ENCODE assay signal across 13 mouse cellular contexts in the genomic region with DNA sequence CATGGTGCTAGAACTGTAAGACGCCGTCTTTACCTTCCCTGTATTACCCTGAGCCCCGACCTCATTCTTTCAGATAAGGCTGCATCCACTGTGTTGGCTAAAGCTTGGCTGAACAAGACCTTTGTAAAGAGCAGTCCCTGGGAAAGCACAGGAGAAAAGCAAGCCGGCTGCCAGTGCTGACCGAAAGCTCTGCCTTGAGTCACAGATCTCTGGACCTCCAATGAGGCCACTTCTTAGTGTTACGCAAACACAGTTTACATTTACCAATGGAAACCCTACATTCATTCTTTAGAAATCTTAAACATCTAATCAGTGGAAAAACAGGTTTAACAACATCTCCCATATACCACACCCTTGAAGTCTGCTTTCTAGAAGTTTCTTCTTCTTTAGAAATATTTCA.
"Had no signal": no experiment of that assay in that cellular context is flagged by ENCODE, and none has a peak within 500 bp of the region (broad histone marks: within the 10 kb centered on the region; RNA-seq: fewer than 3 reads in every experiment).

No protein-coding gene starts in this region.

- H3K27ac ChIP-seq: hindbrain, embryonic 14.5 days; layer of hippocampus, adult 2 months; limb, embryonic 13.5 days; lung, embryonic 15.5 days; midbrain, embryonic 10.5 days; midbrain, embryonic 15.5 days; neural tube, embryonic 12.5 days had no signal

- ATAC-seq: midbrain, embryonic 15.5 days had no signal

- H3K4me1 ChIP-seq: limb, embryonic 13.5 days; lung, embryonic 15.5 days; midbrain, embryonic 10.5 days; midbrain, embryonic 15.5 days; neural tube, embryonic 12.5 days had no signal

- H3K27me3 ChIP-seq: limb, embryonic 13.5 days; lung, embryonic 15.5 days; midbrain, embryonic 15.5 days; neural tube, embryonic 12.5 days had no signal

- H3K4me2 ChIP-seq: hindbrain, embryonic 14.5 days; limb, embryonic 13.5 days; liver, embryonic 11.5 days; lung, embryonic 15.5 days; midbrain, embryonic 15.5 days; neural tube, embryonic 12.5 days had no signal

- H3K36me3 ChIP-seq: lung, embryonic 15.5 days; midbrain, embryonic 15.5 days; neural tube, embryonic 12.5 days had no signal

- H3K9me3 ChIP-seq: limb, embryonic 13.5 days; lung, embryonic 15.5 days; midbrain, embryonic 10.5 days; midbrain, embryonic 15.5 days; neural tube, embryonic 12.5 days had no signal

- DNase-seq: kidney, adult 18-20 months; kidney, postnatal 10 days; kidney, postnatal 4 days; left cerebral cortex, postnatal 4 days; spleen, adult 18-20 months had no signal

- H3K9ac ChIP-seq: hindbrain, embryonic 14.5 days; limb, embryonic 13.5 days; lung, embryonic 15.5 days; midbrain, embryonic 15.5 days; neural tube, embryonic 12.5 days had no signal

- H3K4me3 ChIP-seq: layer of hippocampus, adult 2 months; limb, embryonic 13.5 days; lung, embryonic 15.5 days; midbrain, embryonic 10.5 days; midbrain, embryonic 15.5 days; neural tube, embryonic 12.5 days had no signal
